Mouse (Mus musculus): ENCODE results near the gene Sec22c. TPM values are rescaled to one million over a fixed set of nuclear protein-coding genes. Genes with fewer than 3 reads are reported as not detected.

The Sec22c gene
- polyA plus RNA-seq, 1 experiment from 2014 or later, result 8.8 TPM

DNA sequence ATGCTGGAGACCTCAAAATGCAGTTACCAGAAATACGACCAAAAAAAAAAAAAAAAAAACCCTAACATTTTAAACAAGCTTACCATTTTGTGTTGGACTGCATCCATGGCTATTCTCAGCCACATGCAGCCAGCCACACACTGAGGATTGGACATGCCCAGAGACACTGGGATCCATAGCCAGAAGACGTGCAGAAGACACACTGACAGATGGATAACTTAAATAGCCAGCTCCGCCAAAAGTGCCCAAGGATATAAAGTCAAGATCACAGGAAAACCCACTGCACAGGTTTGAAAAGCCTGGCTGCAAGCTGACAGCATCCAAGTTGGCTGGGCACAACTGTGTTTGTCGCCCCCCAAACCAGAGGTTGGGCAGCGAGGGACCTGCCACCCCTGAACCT, 41.2 kb downstream of the Sec22c start:
- Histone ChIP-seq H3K27me3 (ENCODE audit: insufficient read depth, poor library complexity, severe bottlenecking) (peaks cover 94% of the 10 kb centered on the region), H3K27ac (no peak overlapping the region)
- WGBS, result 84% methylated on average over 5 of the region's 5 CpGs

DNA sequence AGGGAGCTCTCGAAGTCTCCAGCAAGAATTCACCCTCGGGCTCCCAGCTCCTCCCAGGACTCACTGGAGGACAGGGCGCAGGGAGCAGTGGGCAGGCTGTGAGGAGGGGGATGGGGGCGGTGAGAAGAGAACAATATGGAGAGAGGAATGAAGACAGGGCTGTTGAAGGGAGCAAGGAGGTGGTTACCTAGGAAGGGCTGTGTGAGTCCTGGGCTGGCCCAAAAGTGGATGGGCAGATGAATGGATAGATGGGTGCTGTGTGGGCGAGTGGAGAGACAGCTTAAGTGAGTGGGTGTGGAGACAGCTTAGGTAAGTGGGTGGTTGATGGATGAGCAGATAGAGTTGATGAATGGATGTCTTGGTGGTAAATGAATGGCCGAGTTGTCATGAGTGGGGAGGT, 41.8 kb downstream of the Sec22c start:
- no peak for DNase-seq (ENCODE audit: low spot score)
- Histone ChIP-seq H3K27me3 (ENCODE audit: insufficient read depth, poor library complexity, severe bottlenecking) (peaks cover 90% of the 10 kb centered on the region), H3K4me3 (no peak overlapping the region), H3K4me1 (no peaks in the 10 kb centered on the region), H3K27ac (no peak overlapping the region), H3K36me3 (no peaks in the 10 kb centered on the region), H3K9me3 (no peaks in the 10 kb centered on the region)
- WGBS, result 80% methylated on average over 6 of the region's 6 CpGs

More for the DNA sequence above, 41.2 kb downstream of the Sec22c start:
- Histone ChIP-seq H3K36me3 (no peaks in the 10 kb centered on the region), H3K9me3 (no peaks in the 10 kb centered on the region), H3K4me1 (peaks cover under 1% of the 10 kb centered on the region; the same call in 1 of the 2 replicates), H3K4me3 (no peak overlapping the region)
- no peak for DNase-seq (ENCODE audit: low spot score)

DNA sequence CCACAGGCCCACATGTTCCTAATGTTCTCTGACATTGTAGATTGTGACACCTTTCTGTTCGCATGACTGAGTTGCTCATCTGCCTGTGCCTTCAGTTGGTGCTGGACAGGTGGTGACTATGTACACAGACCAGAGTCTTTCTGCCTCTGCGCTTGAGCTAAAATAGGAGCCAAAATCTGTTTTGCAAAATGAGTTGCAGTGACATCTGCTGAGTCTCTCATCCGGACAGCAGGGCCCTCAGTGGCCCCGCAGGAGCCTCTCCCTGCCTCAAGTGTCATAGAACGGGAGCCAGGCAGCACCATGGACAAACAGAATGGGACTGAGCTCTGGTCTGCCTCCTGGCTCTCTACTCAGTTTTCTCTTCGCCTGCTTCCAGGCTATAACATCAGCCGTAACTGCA, 45.5 kb downstream of the Sec22c start:
- no peaks in the 10 kb centered on the region for H3K9me3 ChIP-seq

DNA sequence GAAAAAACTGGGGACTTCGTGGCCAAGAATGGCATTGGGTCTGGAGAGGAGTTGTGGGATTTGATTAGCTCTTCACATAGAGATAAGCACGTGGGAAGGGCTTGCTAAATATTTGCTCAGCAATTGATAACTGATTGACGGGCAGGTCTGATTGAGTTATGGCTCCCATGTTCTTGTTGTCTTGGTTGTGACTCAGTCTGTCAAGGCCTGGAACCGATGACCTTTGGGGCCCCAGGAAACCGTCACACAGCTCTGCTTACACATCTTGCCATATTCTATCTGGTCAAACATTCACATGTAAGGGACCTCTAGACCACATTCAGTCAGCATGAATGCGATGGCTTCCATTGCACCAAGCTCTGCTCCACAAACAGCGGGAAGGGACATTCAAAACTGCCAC, 47.0 kb downstream of the Sec22c start:
- H3K36me3 ChIP-seq, result no peaks in the 10 kb centered on the region
- no peak for DNase-seq (ENCODE audit: low spot score)

More for the DNA sequence above, 45.5 kb downstream of the Sec22c start:
- 73% methylated on average over 7 of the region's 7 CpGs for WGBS
- H3K27ac ChIP-seq, result no peak overlapping the region
- DNase-seq (ENCODE audit: low spot score), result no peak
- H3K36me3 ChIP-seq, result no peaks in the 10 kb centered on the region
- H3K4me3 ChIP-seq, result no peak overlapping the region
- peaks cover 8% of the 10 kb centered on the region; the same call in 1 of the 2 replicates for H3K4me1 ChIP-seq
- H3K27me3 ChIP-seq (ENCODE audit: insufficient read depth, poor library complexity, severe bottlenecking), result peaks cover 74% of the 10 kb centered on the region

DNA sequence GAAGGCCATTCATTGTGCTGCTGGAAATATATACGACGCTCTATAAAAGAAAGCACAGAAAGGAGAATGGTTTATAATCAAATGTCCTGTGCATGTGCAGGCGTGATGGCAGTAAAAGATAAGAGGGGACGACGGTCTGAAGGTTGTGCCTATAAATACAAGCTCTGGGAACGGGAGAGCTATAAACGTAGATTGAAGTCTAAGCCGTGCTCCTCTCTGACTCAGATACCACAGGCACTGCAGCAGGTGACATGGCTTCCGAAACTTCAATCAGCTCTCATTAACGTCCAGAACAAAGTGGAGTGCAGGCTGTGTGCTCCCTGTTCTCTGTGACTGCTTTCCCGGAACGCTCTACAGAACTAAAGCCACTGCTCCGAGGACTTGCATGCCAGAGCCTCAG, 48.1 kb downstream of the Sec22c start:
- WGBS, result 62% methylated on average over 13 of the region's 13 CpGs
- H3K27ac ChIP-seq, result no peak overlapping the region
- DNase-seq (ENCODE audit: low spot score), result no peak
- H3K4me3 ChIP-seq, result no peak overlapping the region
- H3K27me3 ChIP-seq (ENCODE audit: insufficient read depth, poor library complexity, severe bottlenecking), result peaks cover 74% of the 10 kb centered on the region
- no peaks in the 10 kb centered on the region for H3K9me3 ChIP-seq
- no peaks in the 10 kb centered on the region for H3K36me3 ChIP-seq
- peaks cover 8% of the 10 kb centered on the region; the same call in 1 of the 2 replicates for H3K4me1 ChIP-seq

More for the DNA sequence above, 47.0 kb downstream of the Sec22c start:
- no peak overlapping the region for H3K27ac ChIP-seq
- no peaks in the 10 kb centered on the region for H3K9me3 ChIP-seq
- peaks cover 74% of the 10 kb centered on the region for H3K27me3 ChIP-seq (ENCODE audit: insufficient read depth, poor library complexity, severe bottlenecking)
- WGBS, result 72% methylated on average over 7 of the region's 7 CpGs
- H3K4me1 ChIP-seq, result peaks cover 8% of the 10 kb centered on the region; the same call in 1 of the 2 replicates
- no peak overlapping the region for H3K4me3 ChIP-seq

DNA sequence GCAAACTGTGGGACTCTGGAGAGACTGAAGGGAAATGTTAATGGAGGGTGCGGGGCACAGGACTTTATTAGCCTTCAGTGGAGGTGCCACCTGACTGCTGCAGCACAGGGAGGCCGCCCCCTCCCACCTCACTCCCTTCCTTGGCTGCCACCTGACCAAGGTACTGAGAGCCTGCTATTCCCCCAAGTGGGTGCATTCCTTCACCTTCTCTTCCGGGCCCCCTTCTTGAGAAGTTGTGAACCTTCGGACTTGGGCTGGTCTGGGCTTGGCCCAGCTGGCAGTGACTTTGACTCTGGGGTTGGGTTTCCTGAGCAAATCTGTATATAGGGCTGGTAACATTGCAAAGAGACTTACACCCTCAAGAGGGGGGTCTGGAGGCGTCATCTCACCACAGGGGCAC, 49.0 kb downstream of the Sec22c start:
- Histone ChIP-seq H3K4me1 (peaks cover 8% of the 10 kb centered on the region; the same call in 1 of the 2 replicates), H3K4me3 (no peak overlapping the region)
- WGBS, result 84% methylated on average over 5 of the region's 5 CpGs

DNA sequence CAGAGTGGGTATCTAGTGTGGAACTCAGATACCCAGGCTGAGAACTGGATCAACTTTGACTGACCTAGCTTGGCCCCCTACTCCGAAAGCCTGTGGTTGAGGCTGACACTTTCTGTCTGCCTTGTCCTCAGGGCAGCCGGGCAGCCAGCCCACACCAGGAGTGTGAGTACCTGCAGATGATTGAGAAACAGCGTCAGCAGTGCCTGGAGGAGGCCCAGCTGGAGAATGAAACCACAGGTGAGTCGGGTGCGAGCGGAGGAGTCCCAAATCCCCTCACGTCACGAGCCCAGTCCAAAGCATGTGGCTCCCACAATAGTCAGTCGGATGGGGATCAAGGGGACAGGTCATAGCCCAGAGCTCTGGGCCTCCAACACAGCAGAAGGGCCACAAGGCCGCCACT, 51.6 kb downstream of the Sec22c start:
- Histone ChIP-seq H3K4me1 (peaks cover 8% of the 10 kb centered on the region; the same call in 1 of the 2 replicates), H3K4me3 (no peak overlapping the region), H3K36me3 (no peaks in the 10 kb centered on the region), H3K27me3 (ENCODE audit: insufficient read depth, poor library complexity, severe bottlenecking) (peaks cover 46% of the 10 kb centered on the region), H3K27ac (no peak overlapping the region), H3K9me3 (no peaks in the 10 kb centered on the region)
- no peak for DNase-seq (ENCODE audit: low spot score)
- 81% methylated on average over 10 of the region's 10 CpGs for WGBS

More for the DNA sequence above, 49.0 kb downstream of the Sec22c start:
- Histone ChIP-seq H3K27me3 (ENCODE audit: insufficient read depth, poor library complexity, severe bottlenecking) (peaks cover 70% of the 10 kb centered on the region), H3K9me3 (no peaks in the 10 kb centered on the region), H3K36me3 (no peaks in the 10 kb centered on the region), H3K27ac (no peak overlapping the region)
- no peak for DNase-seq (ENCODE audit: low spot score)

DNA sequence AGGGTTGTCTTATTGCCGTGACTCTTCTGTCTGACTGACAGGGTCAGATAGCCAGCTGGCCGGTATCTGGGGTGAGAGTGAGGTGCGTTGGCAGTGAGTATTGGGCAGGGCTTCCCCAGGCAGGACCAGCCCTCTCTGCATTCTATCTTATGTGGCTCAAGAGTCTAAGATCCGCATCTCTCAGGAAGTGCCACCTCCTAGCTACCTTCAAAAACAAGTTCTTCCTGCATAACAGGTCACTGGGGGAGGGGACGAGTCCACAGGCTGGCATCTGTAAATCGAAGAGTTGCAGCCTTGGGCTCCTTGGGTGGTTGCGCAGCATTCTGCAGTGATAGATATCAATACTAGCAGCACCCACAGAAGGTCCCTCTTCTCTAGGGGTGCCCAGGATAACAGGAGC, 58.3 kb downstream of the Sec22c start:
- no peak overlapping the region for H3K27ac ChIP-seq
- H3K9me3 ChIP-seq, result no peaks in the 10 kb centered on the region
- H3K4me3 ChIP-seq, result no peak overlapping the region
- peaks cover 21% of the 10 kb centered on the region for H3K4me1 ChIP-seq
- DNase-seq (ENCODE audit: low spot score), result no peak
- no peaks in the 10 kb centered on the region for H3K36me3 ChIP-seq
- WGBS, result 58% methylated on average over 7 of the region's 7 CpGs
- peaks cover 53% of the 10 kb centered on the region for H3K27me3 ChIP-seq (ENCODE audit: insufficient read depth, poor library complexity, severe bottlenecking)

DNA sequence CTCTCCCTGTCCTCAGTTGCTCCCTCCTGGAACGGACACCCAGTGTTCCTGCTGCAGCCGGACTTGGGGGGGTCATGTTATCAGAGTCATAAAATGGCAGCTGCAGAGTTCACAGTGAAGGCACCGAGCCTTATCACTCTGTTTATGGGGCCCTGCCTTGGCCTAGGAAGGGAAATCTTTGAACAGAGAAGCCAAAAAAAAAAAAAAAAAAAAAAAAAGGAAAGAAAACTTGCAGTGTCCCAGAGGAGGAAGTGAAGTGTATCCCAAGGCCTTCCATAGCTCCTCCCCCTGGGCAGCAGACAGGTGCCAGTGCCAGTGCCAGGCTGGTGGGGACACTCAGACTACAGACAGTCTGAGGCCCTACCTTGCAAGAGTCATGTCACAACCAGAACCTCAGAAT, 60.4 kb downstream of the Sec22c start:
- Histone ChIP-seq H3K27ac (no peak overlapping the region), H3K36me3 (no peaks in the 10 kb centered on the region), H3K4me3 (no peak overlapping the region), H3K4me1 (peaks cover 29% of the 10 kb centered on the region), H3K27me3 (ENCODE audit: insufficient read depth, poor library complexity, severe bottlenecking) (peaks cover 72% of the 10 kb centered on the region), H3K9me3 (no peaks in the 10 kb centered on the region)
- DNase-seq (ENCODE audit: low spot score), result no peak
- 54% methylated on average over 3 of the region's 3 CpGs for WGBS

DNA sequence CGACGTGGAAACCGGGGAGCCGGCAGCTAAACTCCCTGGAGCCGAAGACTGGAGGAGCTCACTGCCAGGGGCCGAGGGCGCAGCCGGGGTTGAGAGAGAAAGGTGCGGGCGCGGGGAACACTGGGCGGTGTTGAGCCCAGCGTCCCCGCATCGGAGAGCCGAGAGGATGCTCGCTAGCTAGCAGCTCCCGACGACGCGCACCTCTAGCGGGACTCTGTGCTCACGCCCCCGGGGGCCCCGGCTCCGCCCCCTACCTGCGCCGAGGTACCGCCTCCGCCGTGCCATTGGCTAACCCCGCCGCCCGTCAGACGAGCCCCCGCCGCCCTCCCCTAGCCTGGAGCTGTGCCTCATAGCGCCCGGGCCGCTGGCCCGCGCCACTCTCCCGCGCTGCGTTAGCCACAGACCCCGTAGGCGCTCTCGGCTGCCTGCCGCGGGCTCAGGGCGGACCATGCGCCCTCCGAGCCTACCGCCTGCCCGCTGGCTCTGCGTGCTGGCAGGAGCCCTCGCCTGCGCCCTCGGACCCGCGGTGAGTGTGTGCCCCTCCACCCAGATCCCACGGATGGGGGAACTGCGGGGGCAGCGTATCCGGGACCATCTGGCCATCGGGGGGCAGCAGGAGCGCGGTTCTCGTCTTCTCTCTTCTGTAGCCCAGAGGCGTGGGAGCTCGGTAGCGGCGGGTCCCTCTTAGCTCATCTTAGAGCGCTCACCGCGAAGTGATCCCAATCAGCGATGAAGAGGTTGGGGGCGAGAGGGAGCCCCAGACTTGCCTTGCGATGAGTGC, 62.7 kb downstream of the Sec22c start, which contains the start of gene Vipr1:
Gene Vipr1, plus strand, starts transcription at position 316 of the 781 bp plus-strand sequence.
- H3K27me3 ChIP-seq (ENCODE audit: insufficient read depth, poor library complexity, severe bottlenecking), result peaks cover 95% of the 10 kb centered on the region
- H3K9me3 ChIP-seq, result no peaks in the 10 kb centered on the region
- no peaks in the 10 kb centered on the region for H3K36me3 ChIP-seq
- WGBS, result under 1% methylated on average over 78 of the region's 79 CpGs
- peak within 1 kb of the TSS; percentile 70 for H3K27ac ChIP-seq
- DNase-seq (ENCODE audit: low spot score), result peak; percentile 82
- peak within 1 kb of the TSS; percentile 66 for H3K4me3 ChIP-seq
- peaks cover 29% of the 10 kb centered on the region for H3K4me1 ChIP-seq

DNA sequence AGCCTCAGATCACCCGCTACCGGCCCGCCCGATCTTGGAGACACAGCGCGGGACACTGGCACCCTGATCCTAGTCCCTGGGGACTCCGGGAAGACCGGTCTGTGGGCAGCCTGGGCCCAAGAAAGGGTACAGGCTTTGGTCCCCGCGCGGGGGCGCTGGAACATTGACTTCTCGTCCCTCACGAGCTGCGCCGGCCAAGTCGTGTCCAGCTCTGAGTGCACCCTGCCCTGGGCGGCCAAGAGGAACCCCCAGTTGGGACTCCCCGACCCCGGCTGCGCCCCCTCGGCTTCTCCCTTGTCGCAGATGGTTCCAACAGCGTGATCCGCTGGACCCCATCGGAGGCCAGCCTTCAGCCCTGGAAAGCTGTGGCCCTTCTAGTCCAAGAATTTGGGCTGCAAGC, 63.3 kb downstream of the Sec22c start, which contains the start of gene Lyzl4:
Gene Lyzl4, minus strand, starts transcription at position 96 of the 400 bp plus-strand sequence.
- no peak for DNase-seq (ENCODE audit: low spot score)
- Histone ChIP-seq H3K27me3 (ENCODE audit: insufficient read depth, poor library complexity, severe bottlenecking) (peaks cover 95% of the 10 kb centered on the region), H3K4me1 (peaks cover 29% of the 10 kb centered on the region), H3K27ac (peak within 1 kb of the TSS; percentile 70), H3K4me3 (peak within 1 kb of the TSS; percentile 66), H3K36me3 (no peaks in the 10 kb centered on the region), H3K9me3 (no peaks in the 10 kb centered on the region)
- under 1% methylated on average over 26 of the region's 26 CpGs for WGBS

DNA sequence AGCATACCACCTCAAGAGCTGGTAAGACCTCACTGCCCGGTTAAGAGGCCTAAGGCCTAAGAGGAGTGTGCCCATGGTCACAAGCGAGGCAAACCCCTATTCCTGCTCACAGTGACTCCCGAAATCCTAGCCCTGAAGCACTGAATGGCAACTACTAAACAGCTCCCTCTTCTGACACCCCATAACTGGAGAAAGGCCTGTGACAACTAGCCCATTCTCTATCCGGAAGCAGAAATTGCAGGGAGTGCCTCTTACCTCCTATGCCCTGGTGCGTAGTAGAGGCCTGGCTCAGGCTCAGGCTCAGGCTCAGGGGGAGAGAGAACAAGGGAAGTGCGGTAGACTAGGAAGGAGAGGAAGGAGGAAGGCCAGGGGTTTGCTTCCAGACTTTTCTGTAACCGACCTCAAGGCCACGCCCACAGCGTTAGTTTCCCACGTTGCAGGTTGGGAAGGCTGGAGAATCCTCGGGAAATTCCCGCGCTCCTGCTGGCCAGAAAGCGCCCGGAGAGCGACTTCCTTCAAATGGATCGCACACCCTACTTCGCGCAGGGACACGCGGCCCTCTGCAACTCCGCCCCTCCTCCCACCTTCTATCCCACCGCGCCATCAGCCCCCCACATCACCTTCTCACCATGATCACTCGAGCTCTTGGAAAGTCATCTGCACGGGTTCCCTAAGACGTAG, 63.9 kb downstream of the Sec22c start:
- Histone ChIP-seq H3K27ac (no peak overlapping the region), H3K4me1 (peaks cover 29% of the 10 kb centered on the region), H3K9me3 (no peaks in the 10 kb centered on the region), H3K4me3 (peak overlapping the region; percentile 66), H3K36me3 (no peaks in the 10 kb centered on the region), H3K27me3 (ENCODE audit: insufficient read depth, poor library complexity, severe bottlenecking) (peaks cover 96% of the 10 kb centered on the region)
- DNase-seq (ENCODE audit: low spot score), result no peak
- 10% methylated on average over 27 of the region's 27 CpGs for WGBS

DNA sequence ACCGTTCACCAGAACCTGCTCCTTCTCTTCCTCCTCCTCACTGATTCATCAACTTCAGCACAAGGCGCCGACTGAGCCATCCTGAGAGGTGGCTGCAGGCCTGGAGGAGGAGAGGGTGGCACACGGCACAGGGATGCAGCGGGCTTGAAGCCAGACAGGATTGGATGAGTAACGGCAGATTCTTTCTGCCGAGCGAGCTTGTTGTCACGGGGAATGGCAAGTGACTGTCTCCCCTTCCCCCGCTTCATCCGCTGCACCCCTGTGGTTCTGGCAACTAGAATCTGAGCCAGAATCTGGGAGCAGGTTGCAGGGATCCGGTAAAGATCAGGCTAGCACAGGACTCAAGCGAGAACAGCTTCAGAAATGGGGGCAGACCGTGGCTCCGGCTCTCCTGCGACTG, 65.5 kb downstream of the Sec22c start:
- no peak for DNase-seq (ENCODE audit: low spot score)
- Histone ChIP-seq H3K27me3 (ENCODE audit: insufficient read depth, poor library complexity, severe bottlenecking) (peaks cover 96% of the 10 kb centered on the region), H3K27ac (no peak overlapping the region), H3K36me3 (no peaks in the 10 kb centered on the region), H3K4me1 (peaks cover 29% of the 10 kb centered on the region), H3K4me3 (no peak overlapping the region; the same call in 1 of the 2 replicates), H3K9me3 (no peaks in the 10 kb centered on the region)
- 45% methylated on average over 16 of the region's 16 CpGs for WGBS
